Mouse (Mus musculus) monocyte, adult 5-6 weeks (primary cell): ENCODE results near the gene Trappc13. TPM values are rescaled to one million over a fixed set of nuclear protein-coding genes. Genes with fewer than 3 reads are reported as not detected.

ENCODE experiments used
- total RNA-seq: library from RNA; stranded (forward); fragments of 200-1000, 200-491, 200-594 nt; gene quantifications from 3 replicates; pipeline ENCODE4 v1.2.3, GENCODE M21; 2017

Gene Trappc13
- total RNA-seq, 1 experiment from 2014 or later, result 37.3 TPM

Other genes starting within 250 kb of the Trappc13 start
- 31.8 to 84.6 TPM (median 55.0 TPM) in 3 replicates for gene Nln, start 68.9 kb downstream of the Trappc13 start, total RNA-seq
- 0.87 to 2.1 TPM (median 1.2 TPM) in 3 replicates for gene Sgtb, start 68.7 kb downstream of the Trappc13 start, total RNA-seq
- gene Trim23, start 328 bp upstream of the Trappc13 start, total RNA-seq, result 20.9 to 24.1 TPM (median 22.5 TPM) in 3 replicates
- gene Cenpk, start 50.1 kb upstream of the Trappc13 start, total RNA-seq, result 10.9 to 20.7 TPM (median 17.3 TPM) in 3 replicates
- gene Ppwd1, start 50.4 kb upstream of the Trappc13 start, total RNA-seq, result 26.5 to 44.2 TPM (median 29.4 TPM) in 3 replicates
- 7.8 to 25.3 TPM (median 18.7 TPM) in 3 replicates for gene Adamts6, start 109.4 kb upstream of the Trappc13 start, total RNA-seq